Mouse (Mus musculus): ENCODE measurements at regions not wholly inside any gene's neighbourhood (a gene's known extent, or its start where the extent isn't known, plus 50 kb on each side); places are given as distances from the start of the nearest gene placed in this dataset.

DNA sequence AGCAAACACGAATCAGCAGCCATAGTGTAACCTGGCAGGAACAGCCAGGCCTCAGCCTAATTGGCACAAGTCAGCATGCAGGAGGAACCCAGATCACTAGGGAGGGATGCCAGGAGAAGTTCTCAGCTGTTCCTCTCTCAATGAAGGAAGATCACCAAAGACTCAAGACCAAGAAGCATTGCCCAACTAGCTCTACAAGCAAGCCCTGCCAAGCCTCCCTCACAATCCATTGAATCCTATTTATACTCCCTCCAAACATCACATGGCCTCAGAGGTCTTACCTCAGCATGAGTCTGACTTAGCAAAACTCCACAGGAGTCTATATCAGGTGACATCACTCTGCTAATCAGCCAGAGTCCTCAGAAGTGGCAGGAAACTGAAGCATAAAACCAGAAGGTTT is 135.1 kb downstream of the Rbm43 start:
- DNase-seq (ENCODE audit: extremely low spot score): no peak

DNA sequence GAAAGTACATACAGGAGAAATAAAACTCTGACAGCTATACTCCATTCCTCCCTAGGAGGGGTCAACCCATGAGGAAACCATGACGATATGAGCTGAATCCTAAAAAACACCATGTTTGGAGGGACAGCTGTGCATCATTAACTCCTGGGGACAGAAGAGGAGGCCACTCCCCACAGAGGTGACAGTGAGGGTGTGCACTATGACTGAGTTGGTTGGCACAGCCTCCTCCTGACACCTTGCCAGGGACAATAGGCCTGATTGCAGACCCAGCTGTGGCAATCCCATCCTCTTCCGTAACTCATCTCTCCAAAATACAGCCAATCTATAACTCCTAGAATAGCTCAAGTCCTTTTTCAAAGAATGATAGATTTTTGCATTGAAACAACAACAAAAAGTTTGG is 112.0 kb downstream of the Rbm43 start:
- DNase-seq (ENCODE audit: extremely low spot score): no peak

DNA sequence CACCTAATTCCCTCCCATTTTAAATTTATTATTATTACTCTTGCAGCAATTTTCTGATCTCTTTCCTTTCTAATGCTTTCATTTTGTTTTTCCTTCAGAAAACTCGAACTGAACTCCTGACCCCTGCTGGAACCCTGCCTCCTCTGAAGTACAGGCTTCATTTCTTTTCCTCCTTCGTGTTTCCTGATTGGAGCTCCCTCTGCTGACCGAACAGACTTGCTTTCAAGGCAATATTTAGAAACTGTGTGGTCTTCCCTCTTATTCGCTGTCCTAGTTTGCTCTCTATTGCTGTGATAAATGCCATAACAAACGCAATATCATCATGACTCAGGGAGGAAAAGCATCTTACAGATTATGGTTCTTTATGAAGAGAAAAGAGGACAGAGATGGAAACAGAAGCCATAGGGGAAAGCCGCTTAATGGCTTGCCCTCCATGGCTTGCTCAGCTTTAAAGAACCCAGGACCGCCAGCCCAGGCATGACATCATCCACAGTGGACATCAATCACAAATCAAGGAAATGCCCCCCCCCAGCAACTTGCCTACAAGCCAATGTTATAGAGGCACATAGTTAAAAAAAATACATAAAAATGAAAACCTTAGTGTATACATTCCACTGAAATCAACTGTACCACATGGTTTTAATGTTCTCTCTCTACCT is 104.5 kb downstream of the Rbm43 start:
- peak; percentile 59 for DNase-seq (ENCODE audit: extremely low spot score)

DNA sequence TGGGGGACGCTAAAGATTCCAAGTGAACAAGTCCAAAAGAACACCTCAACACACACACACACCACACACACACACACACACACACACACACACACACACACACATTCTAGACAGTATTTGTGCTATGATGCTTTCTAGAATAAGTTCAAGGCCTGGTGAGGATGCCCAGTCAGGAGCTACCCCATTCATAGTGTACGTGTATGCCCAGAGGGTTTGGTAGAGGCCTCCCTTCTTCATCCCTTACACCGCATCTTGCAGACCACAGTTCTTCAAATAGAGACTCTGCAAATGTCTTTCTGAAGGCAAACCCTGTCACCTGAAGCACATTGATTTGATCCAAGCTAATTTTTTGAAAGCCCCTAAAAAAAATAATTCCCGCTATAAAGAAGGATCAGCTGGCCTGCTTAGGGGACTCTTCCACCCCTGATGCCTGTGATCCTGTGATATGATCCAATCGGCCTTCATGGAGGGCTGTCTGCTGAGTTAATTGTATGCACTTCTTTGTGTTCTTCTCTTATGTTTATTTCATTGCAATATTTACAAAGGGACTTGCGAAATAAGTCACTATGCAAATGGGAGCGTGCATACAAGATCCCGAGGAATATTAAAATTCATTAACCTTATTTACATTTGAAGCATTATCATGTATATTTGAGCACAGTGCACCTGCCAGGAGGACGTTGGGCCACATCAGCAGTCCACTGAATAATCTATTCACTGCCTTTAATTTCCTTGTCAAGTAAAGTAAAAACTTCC is 103.8 kb downstream of the Rbm43 start:
- no peak for DNase-seq (ENCODE audit: extremely low spot score)

DNA sequence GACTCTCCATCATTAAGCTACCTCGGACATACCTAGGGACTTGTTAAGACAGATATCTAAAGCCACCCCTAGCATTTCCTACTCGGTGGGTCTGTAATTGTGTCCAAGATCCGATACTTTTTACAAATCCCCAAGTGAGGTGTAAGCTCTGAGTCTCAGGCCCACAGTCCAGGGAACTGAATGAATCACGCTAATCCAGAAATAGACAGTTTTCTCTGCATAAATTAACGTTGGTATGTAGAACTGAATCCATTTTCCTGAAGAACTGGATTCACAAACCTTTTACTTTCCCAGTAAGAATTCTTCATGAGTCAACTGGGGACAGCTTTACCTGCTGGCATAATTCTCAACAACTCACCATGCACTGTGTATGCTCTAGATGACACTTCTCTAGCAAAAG is 97.1 kb downstream of the Rbm43 start:
- no peak for DNase-seq (ENCODE audit: extremely low spot score)

DNA sequence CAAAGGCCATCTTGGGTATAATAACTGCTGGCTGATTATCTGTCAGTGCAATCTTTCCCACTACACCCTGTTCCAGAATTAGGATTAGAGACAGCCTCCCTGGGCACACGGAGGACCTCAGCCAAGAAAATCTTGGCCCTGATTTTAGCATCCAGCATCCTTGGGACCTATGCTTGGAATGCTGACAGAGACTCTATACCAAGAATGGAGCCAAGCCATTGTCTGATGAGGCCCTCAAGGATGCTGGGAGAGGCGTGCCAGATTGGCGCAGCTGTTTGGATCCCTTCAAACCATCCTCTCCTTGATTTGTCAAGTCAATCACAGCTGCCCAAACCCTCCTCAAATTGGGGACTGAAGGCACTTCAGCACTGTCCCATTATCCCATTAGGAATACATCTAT is 94.2 kb downstream of the Rbm43 start:
- DNase-seq (ENCODE audit: extremely low spot score): no peak

DNA sequence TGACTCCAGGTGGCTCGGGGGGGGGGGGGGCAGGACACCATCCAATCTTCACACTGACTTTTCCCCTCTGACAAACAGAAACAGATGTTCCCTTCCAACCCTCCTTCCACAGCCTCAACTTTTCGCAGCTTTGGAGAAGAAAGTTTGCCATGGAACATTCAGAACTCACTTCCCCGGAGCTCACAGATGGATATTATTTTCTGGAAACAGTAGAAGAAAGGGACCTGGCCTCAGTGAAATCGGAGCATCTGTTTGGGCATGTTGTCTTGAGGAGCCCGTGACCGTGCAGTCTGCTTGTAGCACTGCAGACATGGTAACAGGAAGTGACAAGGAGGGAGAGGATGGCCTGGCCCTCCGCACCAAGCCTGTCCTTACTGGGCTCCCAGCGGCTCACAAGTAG is 90.1 kb downstream of the Rbm43 start:
- no peak for DNase-seq (ENCODE audit: extremely low spot score)

DNA sequence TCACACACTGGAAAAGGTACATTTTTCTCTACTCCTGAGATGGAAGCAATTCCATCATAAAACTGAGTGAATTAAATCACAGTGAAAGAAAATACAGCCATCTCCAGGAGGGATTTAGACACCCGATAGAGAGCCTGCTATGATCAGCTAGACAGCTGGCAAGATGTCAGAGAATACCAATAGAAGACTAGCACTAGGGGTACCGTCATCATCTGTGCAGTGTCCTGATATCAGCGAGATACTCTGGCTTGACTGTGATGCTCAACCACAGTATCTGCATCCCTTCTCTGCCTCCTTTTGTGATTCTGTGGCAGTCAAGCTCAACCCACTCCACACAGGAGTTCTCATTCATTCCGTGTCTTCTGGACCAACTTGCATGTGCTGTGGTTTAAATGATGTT is 87.4 kb downstream of the Rbm43 start:
- no peak for DNase-seq (ENCODE audit: extremely low spot score)

DNA sequence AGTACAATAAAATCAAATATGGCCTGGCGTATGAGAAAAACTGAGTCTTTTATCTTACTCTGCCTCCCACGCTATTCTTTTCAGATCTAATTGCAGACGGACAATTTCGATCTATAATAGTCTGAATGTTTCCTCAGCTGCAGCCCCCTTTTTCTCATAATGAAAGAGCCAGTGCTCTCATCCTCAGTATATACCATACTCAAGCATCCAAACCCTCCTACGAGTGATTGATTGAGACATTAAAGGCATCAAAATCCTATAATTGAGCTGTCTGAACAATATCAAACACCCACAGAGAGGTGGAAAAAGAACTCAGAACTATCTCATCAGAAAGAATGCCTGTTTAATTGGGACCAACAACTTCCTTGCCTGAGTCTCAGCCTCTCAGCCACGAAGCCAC is 87.0 kb downstream of the Rbm43 start:
- no peak for DNase-seq (ENCODE audit: extremely low spot score)

DNA sequence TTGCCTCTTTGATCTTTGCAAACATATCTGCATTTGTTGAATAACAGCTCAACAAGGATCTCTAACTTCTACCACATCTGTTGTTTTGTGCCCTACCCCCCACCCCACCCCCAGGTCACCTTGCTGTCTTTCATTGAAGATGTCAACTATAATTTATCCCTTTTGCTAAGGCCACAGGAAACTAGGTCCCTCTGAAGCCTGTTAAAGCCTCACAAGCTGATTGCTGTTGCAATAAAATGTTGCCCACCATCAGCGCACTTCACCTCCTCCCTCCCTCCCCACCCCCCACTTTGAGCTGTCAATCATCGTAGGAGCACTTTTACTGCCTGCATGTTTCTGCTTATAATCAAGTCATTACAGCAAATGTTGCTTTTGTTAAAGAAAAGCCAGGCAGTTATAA is 86.5 kb downstream of the Rbm43 start:
- peak; percentile 20 for DNase-seq (ENCODE audit: extremely low spot score)

DNA sequence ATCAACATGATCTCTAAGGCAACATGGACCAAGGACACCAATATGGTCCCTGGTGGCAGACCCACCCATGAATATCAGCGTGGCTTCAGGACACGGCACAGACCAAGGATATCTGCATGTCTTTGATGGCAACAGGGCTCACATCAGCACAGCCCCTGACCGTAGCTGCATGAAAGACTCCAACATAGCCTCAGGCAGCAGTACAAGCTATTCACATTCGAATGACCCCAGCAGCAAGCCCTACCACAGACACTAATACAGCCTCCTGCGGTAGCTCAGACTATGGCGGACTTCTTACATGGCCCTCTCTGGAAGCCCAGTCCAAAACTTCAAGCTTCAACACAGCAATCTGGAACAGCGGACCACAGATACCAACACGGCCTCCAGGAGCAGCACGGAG is 84.4 kb downstream of the Rbm43 start:
- no peak for DNase-seq (ENCODE audit: extremely low spot score)

DNA sequence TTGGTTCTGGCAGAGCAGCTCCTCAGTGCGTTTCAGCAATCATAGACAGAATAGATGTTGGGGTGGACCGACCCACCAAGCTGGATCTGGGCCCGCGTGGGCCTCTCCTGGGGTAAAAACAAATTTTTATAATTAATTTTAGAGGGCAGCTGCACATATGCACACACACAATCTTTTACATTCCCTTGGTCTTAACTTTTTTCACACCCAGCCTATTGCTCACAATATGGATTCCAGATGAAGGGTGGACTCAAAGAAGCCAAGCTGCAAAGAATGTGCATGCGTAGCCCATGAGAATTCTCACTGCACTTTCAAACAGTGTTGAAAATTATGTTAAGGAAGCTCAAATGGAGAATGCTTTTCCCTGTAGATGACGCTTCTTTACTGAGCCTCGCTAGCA is 83.3 kb downstream of the Rbm43 start:
- no peak for DNase-seq (ENCODE audit: extremely low spot score)

DNA sequence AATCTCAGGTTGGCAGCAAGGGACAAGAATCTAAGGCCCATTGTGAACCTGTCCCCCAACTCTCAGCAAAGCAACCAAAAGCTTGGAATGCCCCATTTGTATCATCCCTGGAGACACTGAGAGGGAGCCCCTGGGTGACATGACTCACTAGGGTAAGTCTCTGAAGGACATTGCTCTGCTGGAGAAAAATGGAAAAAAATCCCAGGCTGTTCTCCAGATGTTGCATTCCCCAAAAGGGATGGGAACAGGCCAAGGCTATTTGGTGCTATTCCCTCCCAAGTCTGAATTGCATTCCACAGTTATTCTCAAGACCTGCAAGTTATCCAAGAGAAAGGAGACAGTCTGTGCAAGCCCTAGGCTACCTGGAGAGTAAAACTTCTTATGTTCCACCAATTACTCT is 77.7 kb downstream of the Rbm43 start:
- DNase-seq (ENCODE audit: extremely low spot score): no peak

DNA sequence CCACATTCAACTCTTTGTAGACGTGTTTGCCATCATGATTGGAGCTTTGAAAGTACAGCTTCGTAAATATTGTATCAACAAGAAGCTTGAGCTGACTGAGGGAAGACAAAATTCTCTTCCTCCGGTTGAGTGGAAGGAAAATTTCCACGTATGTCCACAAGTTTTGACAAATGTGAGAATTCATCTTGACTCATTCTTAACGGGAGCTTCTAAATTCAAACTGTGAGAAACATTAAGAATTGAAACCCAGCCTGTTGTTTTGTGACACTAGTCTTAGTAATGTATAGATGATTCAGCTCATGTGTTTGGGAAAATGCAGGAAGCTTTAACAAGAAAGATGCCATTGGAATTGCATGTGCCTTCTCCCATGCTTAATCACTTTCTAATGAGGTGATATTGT is 68.9 kb downstream of the Rbm43 start:
- DNase-seq (ENCODE audit: extremely low spot score): no peak

DNA sequence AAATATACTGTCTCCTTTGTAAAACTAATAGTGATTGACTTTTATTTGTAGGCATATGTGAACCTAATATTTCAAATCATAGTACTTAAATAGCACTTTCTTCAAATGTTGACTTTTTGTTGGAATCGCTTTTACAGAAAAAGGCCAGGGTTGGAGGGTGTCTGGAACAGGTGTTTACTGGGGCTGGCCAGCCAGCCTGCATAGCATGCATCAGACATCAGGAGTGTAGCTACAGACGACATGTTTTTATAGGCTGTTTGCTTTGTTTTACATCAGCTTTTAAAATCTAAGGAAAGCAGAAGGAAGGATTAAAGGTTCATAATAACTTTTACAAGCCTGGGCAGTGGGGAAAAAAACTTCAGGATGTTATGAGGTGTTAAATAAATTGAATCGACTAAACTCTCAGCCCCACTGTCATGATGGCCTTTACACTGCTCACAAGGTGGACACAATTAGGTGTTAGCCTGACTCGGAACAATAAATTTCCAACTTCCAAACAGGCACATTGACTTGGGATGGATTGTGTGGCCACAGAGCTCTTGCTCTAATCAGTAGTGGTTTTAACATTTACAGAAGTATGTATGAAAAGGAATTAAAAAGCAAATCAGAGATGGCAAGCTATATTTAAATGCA is 66.0 kb downstream of the Rbm43 start:
- DNase-seq (ENCODE audit: extremely low spot score): no peak

DNA sequence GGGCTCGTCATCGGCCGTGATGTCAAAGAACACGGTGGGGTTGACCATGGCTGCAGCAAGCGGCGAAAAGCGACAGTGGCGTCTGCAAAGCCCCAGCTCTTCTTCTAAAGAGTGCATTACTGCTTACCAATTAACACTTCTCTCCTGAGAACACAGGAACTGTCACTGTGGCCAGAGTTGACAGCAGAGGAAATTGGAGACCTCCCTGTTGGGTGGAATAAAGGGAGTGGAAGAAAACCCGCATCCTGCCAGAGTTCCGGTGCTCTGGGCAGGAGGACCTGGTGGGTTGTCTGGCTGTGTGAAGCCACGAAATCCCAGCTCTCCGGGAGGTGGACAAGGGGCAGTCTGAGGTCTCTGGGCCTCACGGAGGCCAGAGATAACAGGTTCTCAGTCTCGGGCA is 63.4 kb downstream of the Rbm43 start:
- DNase-seq (ENCODE audit: extremely low spot score): no peak

Data from embryo, embryonic 9.5 days (tissue).